Mouse (Mus musculus) hindbrain, embryonic 12.5 days (tissue): ENCODE data around the gene Cnnm1. TPM values are rescaled to one million over a fixed set of nuclear protein-coding genes. Genes with fewer than 3 reads are reported as not detected.
"Not testable (repeated sequence)": the region's sequence is repeated elsewhere in the genome, so short reads cannot be mapped to it uniquely, and the experiment has no call there.

ENCODE experiments used
- ATAC-seq: fragments of 200-750 bp; cut with Nextera tagmentation; 2 replicates; pipeline ENCODE4 v1.8.0; 2017; ENCODE audit warnings: moderate TSS enrichment; ENCODE audit not compliant: low FRiP score
- H3K27ac ChIP-seq: fragments of 300-500 bp; sonication (generic); 2 replicates; pipeline ENCODE4 v1.5.1; 2016; ENCODE audit warnings: mild to moderate bottlenecking
- H3K27me3 ChIP-seq: fragments of 300-500 bp; sonication (generic); 2 replicates; pipeline ENCODE4 v1.6.1; 2016; ENCODE audit warnings: mild to moderate bottlenecking
- H3K36me3 ChIP-seq: fragments of 300-500 bp; sonication (generic); 2 replicates; pipeline ENCODE4 v1.6.1; 2016; ENCODE audit warnings: mild to moderate bottlenecking
- H3K4me1 ChIP-seq: fragments of 300-500 bp; sonication (generic); 2 replicates; pipeline ENCODE4 v1.6.1; 2016
- H3K4me2 ChIP-seq: fragments of 300-500 bp; sonication (generic); replicated peaks from 2 replicates; pipeline ENCODE4 v1.6.1; 2016; ENCODE audit warnings: mild to moderate bottlenecking
- H3K4me3 ChIP-seq: fragments of 300-500 bp; sonication (generic); 2 replicates; pipeline ENCODE4 v1.5.1; 2016; ENCODE audit warnings: mild to moderate bottlenecking
- H3K9ac ChIP-seq: fragments of 300-500 bp; sonication (generic); 2 replicates; pipeline ENCODE4 v1.6.1; 2016; ENCODE audit warnings: mild to moderate bottlenecking, moderate library complexity
- H3K9me3 ChIP-seq: fragments of 300-500 bp; sonication (generic); replicated peaks from 2 replicates; pipeline ENCODE4 v1.6.1; 2016; ENCODE audit warnings: mild to moderate bottlenecking
- WGBS: fragments of 180-500 bp; shearing (Covaris S2); methylation state at CpG from one replicate; pipeline ENCODE4 v1.1.7; 2016; 5-methylcytosine and 5-hydroxymethylcytosine counted together
- polyA plus RNA-seq: library from polyadenylated mRNA; unstranded; fragments of >200 nt; fragmentation: Nextera tagmentation; extraction: Ambion mirVana; gene quantifications from 2 replicates; pipeline ENCODE4 v1.2.1, GENCODE M21; 2016

Gene Cnnm1
- polyA plus RNA-seq, 1 experiment from 2014 or later, result 0.67 TPM

GRCm38 (mm10) chr19:43469333-43469732, 29.1 kb downstream of the Cnnm1 start:
- H3K36me3 ChIP-seq, result no peaks in the 10 kb centered on the region
- H3K9ac ChIP-seq, result no peak overlapping the region
- no peak overlapping the region for H3K4me3 ChIP-seq
- H3K27me3 ChIP-seq, result no peaks in the 10 kb centered on the region
- no peaks in the 10 kb centered on the region for H3K4me1 ChIP-seq
- WGBS, result 70% methylated on average over 7 of the region's 7 CpGs
- no peaks in the 10 kb centered on the region for H3K9me3 ChIP-seq
- ATAC-seq, result no peak
- no peak overlapping the region for H3K4me2 ChIP-seq
- no peak overlapping the region for H3K27ac ChIP-seq

- no peak overlapping the region for H3K4me3 ChIP-seq
- H3K27ac ChIP-seq, result no peak overlapping the region
- ATAC-seq, result no peak
- H3K36me3 ChIP-seq, result no peaks in the 10 kb centered on the region
- H3K9me3 ChIP-seq, result no peaks in the 10 kb centered on the region
- H3K4me2 ChIP-seq, result no peak overlapping the region
- H3K4me1 ChIP-seq, result peaks cover 5% of the 10 kb centered on the region; the same call in 1 of the 2 replicates
- H3K27me3 ChIP-seq, result no peaks in the 10 kb centered on the region; the same call in 1 of the 2 replicates
- H3K9ac ChIP-seq, result no peak overlapping the region
- WGBS, result 57% methylated on average over 8 of the region's 8 CpGs
Measured at GRCm38 (mm10) chr19:43472331-43472730, 32.1 kb downstream of the Cnnm1 start.

- Histone ChIP-seq H3K9ac (no peak overlapping the region), H3K27me3 (no peaks in the 10 kb centered on the region; the same call in 1 of the 2 replicates), H3K4me1 (peaks cover 5% of the 10 kb centered on the region; the same call in 1 of the 2 replicates), H3K4me3 (no peak overlapping the region), H3K27ac (no peak overlapping the region), H3K4me2 (no peak overlapping the region), H3K36me3 (no peaks in the 10 kb centered on the region), H3K9me3 (no peaks in the 10 kb centered on the region)
- no peak for ATAC-seq
- WGBS, result 95% methylated on average over 7 of the region's 7 CpGs
Measured at GRCm38 (mm10) chr19:43472781-43473180, 32.5 kb downstream of the Cnnm1 start.

GRCm38 (mm10) chr19:43475642-43476041, 35.4 kb downstream of the Cnnm1 start:
- no peak overlapping the region for H3K4me3 ChIP-seq
- H3K4me1 ChIP-seq, result peaks cover 5% of the 10 kb centered on the region; the same call in 1 of the 2 replicates
- H3K36me3 ChIP-seq, result no peaks in the 10 kb centered on the region
- H3K9me3 ChIP-seq, result no peaks in the 10 kb centered on the region
- WGBS, result 43% methylated on average over 2 of the region's 2 CpGs
- no peak overlapping the region for H3K4me2 ChIP-seq
- ATAC-seq, result no peak
- no peak overlapping the region for H3K9ac ChIP-seq
- no peaks in the 10 kb centered on the region; the same call in 1 of the 2 replicates for H3K27me3 ChIP-seq
- no peak overlapping the region for H3K27ac ChIP-seq

GRCm38 (mm10) chr19:43476063-43476462, 35.8 kb downstream of the Cnnm1 start:
- H3K4me3 ChIP-seq, result no peak overlapping the region
- no peak overlapping the region for H3K27ac ChIP-seq
- ATAC-seq, result no peak
- H3K27me3 ChIP-seq, result no peaks in the 10 kb centered on the region; the same call in 1 of the 2 replicates
- no peak overlapping the region for H3K9ac ChIP-seq
- no peaks in the 10 kb centered on the region for H3K9me3 ChIP-seq
- 71% methylated on average over 7 of the region's 7 CpGs for WGBS
- H3K4me2 ChIP-seq, result no peak overlapping the region
- H3K4me1 ChIP-seq, result peaks cover 5% of the 10 kb centered on the region; the same call in 1 of the 2 replicates
- no peaks in the 10 kb centered on the region for H3K36me3 ChIP-seq

GRCm38 (mm10) chr19:43477436-43477835, 37.2 kb downstream of the Cnnm1 start:
- Histone ChIP-seq H3K36me3 (no peaks in the 10 kb centered on the region), H3K4me1 (peaks cover 5% of the 10 kb centered on the region; the same call in 1 of the 2 replicates), H3K4me3 (no peak overlapping the region), H3K27ac (no peak overlapping the region), H3K9me3 (no peaks in the 10 kb centered on the region), H3K9ac (no peak overlapping the region), H3K4me2 (no peak overlapping the region), H3K27me3 (no peaks in the 10 kb centered on the region; the same call in 1 of the 2 replicates)
- WGBS, result 88% methylated on average over 5 of the region's 5 CpGs
- no peak for ATAC-seq

- H3K4me2 ChIP-seq, result no peak overlapping the region
- no peaks in the 10 kb centered on the region for H3K9me3 ChIP-seq
- H3K4me3 ChIP-seq, result no peak overlapping the region
- no peak overlapping the region for H3K27ac ChIP-seq
- WGBS, result 28% methylated on average over 5 of the region's 5 CpGs
- H3K4me1 ChIP-seq, result peaks cover 5% of the 10 kb centered on the region; the same call in 1 of the 2 replicates
- no peak for ATAC-seq
- no peaks in the 10 kb centered on the region for H3K36me3 ChIP-seq
- no peak overlapping the region for H3K9ac ChIP-seq
- no peaks in the 10 kb centered on the region; the same call in 1 of the 2 replicates for H3K27me3 ChIP-seq
Measured at GRCm38 (mm10) chr19:43478891-43479290, 38.7 kb downstream of the Cnnm1 start.

- Histone ChIP-seq H3K4me2 (no peak overlapping the region), H3K27ac (no peak overlapping the region), H3K4me1 (peaks cover 5% of the 10 kb centered on the region; the same call in 1 of the 2 replicates), H3K9ac (no peak overlapping the region), H3K36me3 (no peaks in the 10 kb centered on the region), H3K9me3 (no peaks in the 10 kb centered on the region), H3K27me3 (no peaks in the 10 kb centered on the region; the same call in 1 of the 2 replicates), H3K4me3 (no peak overlapping the region)
- 81% methylated on average over 5 of the region's 5 CpGs for WGBS
- no peak for ATAC-seq
Measured at GRCm38 (mm10) chr19:43479431-43479830, 39.2 kb downstream of the Cnnm1 start.

GRCm38 (mm10) chr19:43480512-43480911, 40.3 kb downstream of the Cnnm1 start:
- no peak for ATAC-seq
- H3K4me3 ChIP-seq, result no peak overlapping the region
- 61% methylated on average over 9 of the region's 9 CpGs for WGBS
- H3K4me1 ChIP-seq, result peaks cover 3% of the 10 kb centered on the region; the same call in 1 of the 2 replicates
- H3K9me3 ChIP-seq, result no peaks in the 10 kb centered on the region
- no peak overlapping the region for H3K27ac ChIP-seq
- H3K36me3 ChIP-seq, result no peaks in the 10 kb centered on the region
- H3K27me3 ChIP-seq, result no peaks in the 10 kb centered on the region; the same call in 1 of the 2 replicates
- H3K4me2 ChIP-seq, result no peak overlapping the region
- no peak overlapping the region for H3K9ac ChIP-seq

- Histone ChIP-seq H3K9me3 (no peaks in the 10 kb centered on the region), H3K4me2 (no peak overlapping the region), H3K4me3 (no peak overlapping the region), H3K36me3 (no peaks in the 10 kb centered on the region), H3K9ac (no peak overlapping the region), H3K4me1 (no peaks in the 10 kb centered on the region), H3K27ac (no peak overlapping the region), H3K27me3 (no peaks in the 10 kb centered on the region)
- no peak for ATAC-seq
- WGBS, result 39% methylated on average over 3 of the region's 3 CpGs
Measured at GRCm38 (mm10) chr19:43487429-43487828, 47.2 kb downstream of the Cnnm1 start.

GRCm38 (mm10) chr19:43493316-43493715, 53.1 kb downstream of the Cnnm1 start:
- H3K4me2 ChIP-seq, H3K27me3 ChIP-seq, H3K9ac ChIP-seq, H3K9me3 ChIP-seq, ATAC-seq, H3K36me3 ChIP-seq, H3K27ac ChIP-seq, H3K4me3 ChIP-seq: not testable (repeated sequence)
- peaks cover 12% of the 10 kb centered on the region for H3K4me1 ChIP-seq
- WGBS, result 55% methylated on average over 1 of the region's 1 CpGs

- Histone ChIP-seq H3K9ac (no peak overlapping the region), H3K4me3 (no peak overlapping the region), H3K36me3 (peaks cover 5% of the 10 kb centered on the region; the same call in 1 of the 2 replicates), H3K27ac (no peak overlapping the region), H3K27me3 (peaks cover 4% of the 10 kb centered on the region), H3K4me2 (no peak overlapping the region), H3K4me1 (peaks cover 12% of the 10 kb centered on the region), H3K9me3 (no peaks in the 10 kb centered on the region)
- 82% methylated on average over 6 of the region's 6 CpGs for WGBS
- ATAC-seq, result no peak
Measured at GRCm38 (mm10) chr19:43493878-43494277, 53.6 kb downstream of the Cnnm1 start.

GRCm38 (mm10) chr19:43494914-43495313, 54.7 kb downstream of the Cnnm1 start:
- Histone ChIP-seq H3K27ac (no peak overlapping the region), H3K9ac (peak overlapping the region; percentile 49; the same call in 1 of the 2 replicates), H3K4me1 (peaks cover 12% of the 10 kb centered on the region), H3K36me3 (peaks cover 9% of the 10 kb centered on the region), H3K9me3 (no peaks in the 10 kb centered on the region), H3K27me3 (peaks cover 4% of the 10 kb centered on the region), H3K4me2 (peak overlapping the region; percentile 67), H3K4me3 (peak overlapping the region; percentile 26)
- peak; percentile 60; the same call in 1 of the 2 replicates for ATAC-seq
- 11% methylated on average over 14 of the region's 14 CpGs for WGBS
